Mouse (Mus musculus) heart, postnatal 0 days (tissue): ENCODE results near the gene Mpped1. TPM values are rescaled to one million over a fixed set of nuclear protein-coding genes. Genes with fewer than 3 reads are reported as not detected.

ENCODE experiments used
- ATAC-seq: fragments of 200-750 bp; cut with Nextera tagmentation; 2 replicates; pipeline ENCODE4 v1.8.0; 2017; ENCODE audit warnings: low read depth, moderate number of reproducible peaks, moderate library complexity; ENCODE audit not compliant: insufficient read depth
- DNase-seq: peaks from one replicate; pipeline ENCODE4 v3.0.0-alpha.2; 2016; ENCODE audit warnings: low spot score
- H3K27ac ChIP-seq: fragments of 300-500 bp; sonication (generic); 2 replicates; pipeline ENCODE4 v1.5.1; 2014; ENCODE audit warnings: low read depth, mild to moderate bottlenecking
- H3K27me3 ChIP-seq: fragments of 300-500 bp; sonication (generic); 2 replicates; pipeline ENCODE4 v1.6.1; 2014; ENCODE audit warnings: low read length, mixed read lengths; ENCODE audit not compliant: control insufficient read depth, insufficient read depth
- H3K36me3 ChIP-seq: fragments of 300-500 bp; sonication (generic); replicated peaks from 2 replicates; pipeline ENCODE4 v1.6.1; 2014; ENCODE audit warnings: low read length, mixed read lengths; ENCODE audit not compliant: control insufficient read depth, insufficient read depth
- H3K4me1 ChIP-seq: fragments of 300-500 bp; sonication (generic); 2 replicates; pipeline ENCODE4 v1.6.1; 2014; ENCODE audit warnings: antibody characterized with exemption; ENCODE audit not compliant: control insufficient read depth, insufficient read depth
- H3K4me2 ChIP-seq: fragments of 300-500 bp; sonication (generic); 2 replicates; pipeline ENCODE4 v1.6.1; 2014; ENCODE audit warnings: low read depth, mild to moderate bottlenecking, low read length, moderate library complexity
- H3K4me3 ChIP-seq: fragments of 300-500 bp; sonication (generic); 2 replicates; pipeline ENCODE4 v1.5.1; 2014; ENCODE audit warnings: low read depth, low read length
- H3K9ac ChIP-seq: fragments of 300-500 bp; sonication (generic); replicated peaks from 2 replicates; pipeline ENCODE4 v1.6.1; 2014; ENCODE audit warnings: low read depth, low read length, mixed read lengths
- H3K9me3 ChIP-seq: fragments of 300-500 bp; sonication (generic); replicated peaks from 2 replicates; pipeline ENCODE4 v1.6.1; 2016; ENCODE audit warnings: low read length; ENCODE audit not compliant: control insufficient read depth
- CTCF ChIP-seq: IDR thresholded peaks from 2 replicates; pipeline ENCODE4 v1.5.1; 2016; ENCODE audit warnings: antibody characterized with exemption, control low read depth, low read depth
- EP300 ChIP-seq: IDR thresholded peaks from 2 replicates; pipeline ENCODE4 v1.6.1; 2016; ENCODE audit warnings: antibody characterized with exemption, low read depth
- WGBS: fragments of 180-500 bp; shearing (Covaris S2); extraction: QIAGEN DNeasy Blood & Tissue Kit; methylation state at CpG from one replicate; pipeline ENCODE4 v1.1.7; 2014; 5-methylcytosine and 5-hydroxymethylcytosine counted together
- polyA plus RNA-seq: library from polyadenylated mRNA; unstranded; fragments of >200 nt; fragmentation: Nextera tagmentation; extraction: Ambion mirVana; gene quantifications from 2 replicates; pipeline ENCODE4 v1.2.1, GENCODE M21; 2015
- total RNA-seq: library from RNA; depleted of rRNA; stranded (reverse); fragments of >200 nt; gene quantifications from 2 replicates; pipeline ENCODE4 v1.2.3, GENCODE M21; 2014; ENCODE audit warnings: low replicate concordance

Mpped1 gene
- total and polyA plus RNA-seq, 2 experiments from 2014 or later = not detected

DNA sequence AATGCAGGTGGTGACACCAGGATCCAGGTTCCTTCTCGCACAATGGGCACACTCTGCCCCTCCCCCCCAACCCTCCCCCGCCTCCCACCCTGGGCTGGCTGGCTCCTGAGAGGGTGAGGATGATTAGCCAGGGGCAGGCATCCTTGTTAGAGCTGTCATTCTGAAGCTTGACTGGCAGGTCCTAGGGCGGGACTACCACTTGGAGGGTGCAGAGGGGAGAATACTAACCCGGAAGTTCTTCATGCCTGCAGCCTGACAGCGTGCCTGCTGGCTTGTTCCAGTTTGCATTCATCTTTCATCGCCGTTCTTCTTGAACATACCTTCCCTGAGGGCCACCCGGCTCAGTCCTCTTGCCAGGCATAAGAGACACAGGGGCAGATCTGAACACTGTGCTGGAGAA is 67.3 kb downstream of the Mpped1 start:
- H3K27ac ChIP-seq = no peak overlapping the region
- H3K4me2 ChIP-seq = no peak overlapping the region
- no peaks in the 10 kb centered on the region for H3K9me3 ChIP-seq
- ATAC-seq (no peak), DNase-seq (no peak)
- 26% methylated on average over 8 of the region's 8 CpGs for WGBS
- no peak for TF ChIP-seq EP300
- TF ChIP-seq CTCF = no peak
- no peaks in the 10 kb centered on the region for H3K4me1 ChIP-seq
- H3K4me3 ChIP-seq = no peak overlapping the region
- no peaks in the 10 kb centered on the region for H3K36me3 ChIP-seq
- H3K9ac ChIP-seq = no peak overlapping the region
- H3K27me3 ChIP-seq = peaks cover 10% of the 10 kb centered on the region

DNA sequence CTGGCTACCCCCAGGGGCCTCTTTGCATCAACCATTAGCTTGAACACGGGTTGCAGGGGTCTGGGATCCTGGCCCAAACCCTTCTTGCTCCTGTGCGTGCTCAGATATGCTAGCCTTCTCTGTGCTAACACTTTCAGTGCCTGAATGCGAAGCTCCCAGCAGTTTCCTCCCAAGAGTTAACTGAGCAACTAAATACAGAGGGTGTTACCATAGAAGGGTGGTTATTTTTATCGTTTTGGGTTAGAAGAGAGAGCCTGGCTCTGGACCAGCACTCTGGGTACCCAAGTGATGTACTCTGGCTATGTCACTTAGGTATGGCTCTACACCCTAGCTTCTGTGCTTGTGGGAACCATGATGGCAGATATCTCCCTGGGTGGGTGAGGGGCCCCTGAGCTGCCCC is 68.2 kb downstream of the Mpped1 start:
- Histone ChIP-seq H3K4me1 (no peaks in the 10 kb centered on the region), H3K4me3 (no peak overlapping the region), H3K27ac (no peak overlapping the region), H3K27me3 (peaks cover 5% of the 10 kb centered on the region; the same call in 1 of the 2 replicates), H3K4me2 (no peak overlapping the region), H3K9me3 (no peaks in the 10 kb centered on the region), H3K9ac (no peak overlapping the region), H3K36me3 (no peaks in the 10 kb centered on the region)
- WGBS = 59% methylated on average over 4 of the region's 4 CpGs
- no peak for ATAC-seq
- no peak for DNase-seq
- TF ChIP-seq EP300 = no peak
- TF ChIP-seq CTCF = no peak

DNA sequence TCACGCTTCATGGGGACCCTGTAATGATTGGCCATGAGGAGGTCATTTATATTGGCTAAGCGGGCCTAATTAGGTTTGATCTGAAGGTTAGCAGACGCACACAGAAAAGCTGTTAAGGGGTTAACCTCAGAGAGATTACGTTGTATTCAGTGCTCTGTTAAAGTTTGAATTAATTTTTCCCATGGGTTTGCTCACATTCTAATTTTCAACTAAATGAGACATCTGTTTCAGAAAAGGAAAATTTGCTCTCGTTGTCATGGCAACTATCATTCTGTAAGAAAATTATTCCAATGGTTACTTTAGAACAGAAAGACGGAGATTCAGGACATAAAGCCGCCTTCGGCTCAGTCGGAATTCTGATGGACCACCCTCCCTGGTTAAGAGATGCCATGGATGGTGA is 68.9 kb downstream of the Mpped1 start:
- no peak for DNase-seq
- no peak overlapping the region for H3K27ac ChIP-seq
- peaks cover 1% of the 10 kb centered on the region; the same call in 1 of the 2 replicates for H3K27me3 ChIP-seq
- H3K9ac ChIP-seq = no peak overlapping the region
- no peaks in the 10 kb centered on the region for H3K36me3 ChIP-seq
- ATAC-seq = no peak
- no peak overlapping the region for H3K4me2 ChIP-seq
- WGBS = 66% methylated on average over 9 of the region's 9 CpGs
- H3K4me1 ChIP-seq = no peaks in the 10 kb centered on the region
- H3K4me3 ChIP-seq = no peak overlapping the region
- no peak for TF ChIP-seq EP300
- TF ChIP-seq CTCF = no peak
- no peaks in the 10 kb centered on the region for H3K9me3 ChIP-seq

DNA sequence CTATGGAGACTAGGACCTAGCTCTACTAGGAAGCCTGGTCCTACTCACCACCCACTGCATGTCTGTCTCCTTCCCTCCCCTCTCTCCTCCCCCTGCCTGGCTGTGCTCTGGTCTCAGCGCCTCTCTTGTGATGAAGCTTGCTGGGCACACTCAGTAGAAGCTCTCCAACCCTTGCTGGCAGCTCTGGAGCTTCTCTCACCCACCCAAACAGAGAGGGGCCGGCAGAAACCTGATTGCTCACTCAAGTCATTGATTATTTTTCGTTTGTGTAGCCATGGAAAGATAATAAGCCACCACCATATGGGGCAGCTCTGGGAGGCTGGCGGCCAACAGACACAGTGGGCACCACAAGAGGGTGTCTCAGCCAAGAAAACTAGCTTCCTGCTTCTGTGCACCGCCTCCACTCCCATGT is 74.1 kb downstream of the Mpped1 start:
- TF ChIP-seq EP300 (no peak), CTCF (no peak)
- Histone ChIP-seq H3K27ac (no peak overlapping the region), H3K27me3 (0 out of 2 replicates have a peak, but pooled peaks cover 6% of the 10 kb centered on the region), H3K36me3 (no peaks in the 10 kb centered on the region), H3K9me3 (no peaks in the 10 kb centered on the region), H3K4me2 (no peak overlapping the region), H3K4me3 (no peak overlapping the region), H3K9ac (no peak overlapping the region), H3K4me1 (no peaks in the 10 kb centered on the region)
- no peak for DNase-seq
- no peak for ATAC-seq
- WGBS = 52% methylated on average over 5 of the region's 5 CpGs

DNA sequence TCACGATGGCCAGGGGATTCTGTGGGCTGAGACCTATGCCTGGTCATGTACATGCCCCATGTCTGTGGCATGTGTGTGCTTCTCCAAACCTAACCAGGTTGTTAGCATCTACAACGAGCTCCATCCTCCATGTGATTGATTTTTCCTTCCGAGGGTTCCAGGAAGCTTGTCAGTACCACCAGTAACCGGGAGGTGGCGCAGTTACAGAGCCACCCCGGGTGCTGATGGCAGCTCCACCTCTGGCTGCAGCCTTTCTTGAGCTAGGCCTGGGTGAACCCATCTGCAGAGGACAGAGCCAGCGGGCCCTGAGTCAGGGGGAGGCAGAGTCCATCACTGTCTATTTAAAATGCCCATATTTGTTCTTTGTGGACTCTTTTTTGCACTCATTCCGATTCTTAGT is 77.9 kb downstream of the Mpped1 start:
- H3K4me2 ChIP-seq = no peak overlapping the region
- no peak for ATAC-seq

DNA sequence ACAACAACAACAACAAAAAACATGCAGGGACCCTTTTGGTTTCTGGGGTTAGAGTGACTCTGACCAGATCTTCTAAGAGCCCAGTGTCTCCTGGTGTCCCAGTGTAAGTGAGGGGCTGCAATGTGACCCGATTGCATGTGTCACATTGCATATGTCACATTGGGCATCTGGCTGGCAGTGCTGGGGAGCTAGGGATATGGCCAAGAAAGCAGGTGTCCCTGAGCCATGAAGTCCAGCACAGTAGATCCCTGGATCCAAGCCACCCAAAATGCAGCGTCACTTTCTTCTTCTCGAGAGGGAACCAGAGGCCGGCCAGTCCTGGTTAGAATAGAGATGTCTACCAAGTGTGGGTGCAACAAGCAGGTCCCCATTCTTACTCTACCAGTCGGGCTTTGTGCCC is 86.4 kb downstream of the Mpped1 start:
- DNase-seq = no peak
- Histone ChIP-seq H3K27ac (no peak overlapping the region), H3K4me3 (no peak overlapping the region), H3K27me3 (0 out of 2 replicates have a peak, but pooled peaks cover 3% of the 10 kb centered on the region), H3K4me2 (no peak overlapping the region), H3K36me3 (no peaks in the 10 kb centered on the region), H3K9me3 (no peaks in the 10 kb centered on the region), H3K9ac (no peak overlapping the region), H3K4me1 (no peaks in the 10 kb centered on the region)
- no peak for ATAC-seq
- 72% methylated on average over 5 of the region's 5 CpGs for WGBS
- TF ChIP-seq CTCF (no peak), EP300 (no peak)

More for the DNA sequence above, 77.9 kb downstream of the Mpped1 start:
- peak; percentile 28 for DNase-seq
- TF ChIP-seq CTCF = peak; percentile 78
- TF ChIP-seq EP300 = no peak
- no peaks in the 10 kb centered on the region for H3K9me3 ChIP-seq
- 0 out of 2 replicates have a peak, but pooled peaks cover 6% of the 10 kb centered on the region for H3K27me3 ChIP-seq
- no peak overlapping the region for H3K4me3 ChIP-seq
- WGBS = 18% methylated on average over 8 of the region's 8 CpGs
- no peak overlapping the region for H3K27ac ChIP-seq
- H3K9ac ChIP-seq = no peak overlapping the region
- no peaks in the 10 kb centered on the region for H3K36me3 ChIP-seq
- no peaks in the 10 kb centered on the region for H3K4me1 ChIP-seq
